Mouse (Mus musculus) C2C12 (cell line): ENCODE measurements around the gene Ankrd13c. TPM values are rescaled to one million over a fixed set of nuclear protein-coding genes. Genes with fewer than 3 reads are reported as not detected.

Experiments used
- H3K27me3 ChIP-seq: one replicate; pipeline ENCODE4 v1.6.1; 2011; ENCODE audit not compliant: control insufficient read depth, insufficient read depth, insufficient read length
- H3K36me3 ChIP-seq: one replicate; pipeline ENCODE4 v1.6.1; 2011; ENCODE audit not compliant: control insufficient read depth, insufficient read depth
- H3K4me3 ChIP-seq: one replicate; pipeline ENCODE4 v1.5.1; 2011; ENCODE audit warnings: mild to moderate bottlenecking, control low read depth; ENCODE audit not compliant: poor library complexity, insufficient read depth, severe bottlenecking
- H3K79me2 ChIP-seq: one replicate; pipeline ENCODE4 v1.6.1; 2011; ENCODE audit not compliant: control insufficient read depth, insufficient read depth
- H3K79me3 ChIP-seq: one replicate; pipeline ENCODE4 v1.6.1; 2011; ENCODE audit warnings: low read depth, control low read depth
- H3ac ChIP-seq: one replicate; pipeline ENCODE3; 2011; ENCODE audit warnings: low read depth; ENCODE audit not compliant: control insufficient read depth, insufficient read length
- CEBPB ChIP-seq: IDR thresholded peaks from one replicate; pipeline ENCODE4 v1.6.1; 2011; ENCODE audit warnings: low read depth, mild to moderate bottlenecking, control low read depth, moderate library complexity
- CTCF ChIP-seq: IDR thresholded peaks from one replicate; pipeline ENCODE4 v1.5.1; 2011; ENCODE audit not compliant: control insufficient read depth, insufficient read depth, insufficient read length
- FOSL1 ChIP-seq: IDR thresholded peaks from one replicate; pipeline ENCODE4 v1.8.0; 2011; ENCODE audit warnings: mild to moderate bottlenecking, low read length; ENCODE audit not compliant: poor library complexity, insufficient read depth, severe bottlenecking
- MAX ChIP-seq: IDR thresholded peaks from one replicate; pipeline ENCODE4 v1.6.1; 2011; ENCODE audit warnings: mild to moderate bottlenecking, control low read depth
- MYOD1 ChIP-seq: IDR thresholded peaks from one replicate; pipeline ENCODE4 v1.6.1; 2011; ENCODE audit warnings: low read depth; ENCODE audit not compliant: control insufficient read depth, insufficient read length
- MYOG ChIP-seq: IDR thresholded peaks from one replicate; pipeline ENCODE4 v1.6.1; 2011; ENCODE audit not compliant: control insufficient read depth, insufficient read length; ENCODE audit errors: extremely low read depth
- USF1 ChIP-seq: IDR thresholded peaks from one replicate; pipeline ENCODE4 v1.6.1; 2011; ENCODE audit warnings: low read depth, mild to moderate bottlenecking, control low read depth, moderate library complexity
- polyA plus RNA-seq: library from polyadenylated mRNA; unstranded; fragments of >200 nt; fragmentation: generic; extraction: Trizol; gene quantifications from one replicate; pipeline ENCODE4 v1.2.1, GENCODE M21; 2012; ENCODE audit warnings: missing spikeins

The Ankrd13c gene
- polyA plus RNA-seq, 1 experiment: 17.3 TPM

GRCm38 (mm10) chr3:157957320-157957719, 10.3 kb downstream of the Ankrd13c start:
- Histone ChIP-seq H3K4me3 (no peak overlapping the region), H3K79me3 (peaks cover 80% of the 10 kb centered on the region), H3K36me3 (peaks cover 5% of the 10 kb centered on the region), H3K27me3 (no peaks in the 10 kb centered on the region), H3K79me2 (peaks cover 91% of the 10 kb centered on the region), H3ac (no peak overlapping the region)
- TF ChIP-seq MYOD1 (no peak), CEBPB (no peak), CTCF (no peak), USF1 (no peak), FOSL1 (no peak), MYOG (no peak), MAX (no peak)

- Histone ChIP-seq H3K36me3 (peaks cover 24% of the 10 kb centered on the region), H3K27me3 (no peaks in the 10 kb centered on the region), H3K4me3 (no peak overlapping the region), H3K79me3 (peaks cover 24% of the 10 kb centered on the region), H3ac (no peak overlapping the region), H3K79me2 (peaks cover 22% of the 10 kb centered on the region)
- TF ChIP-seq CEBPB (no peak), MAX (no peak), FOSL1 (no peak), CTCF (no peak), MYOD1 (no peak), USF1 (no peak), MYOG (no peak)
These were observed 24.1 kb downstream of the Ankrd13c start for GRCm38 (mm10) chr3:157971151-157971550.

- Histone ChIP-seq H3K27me3 (no peaks in the 10 kb centered on the region), H3ac (no peak overlapping the region), H3K79me2 (peaks cover 22% of the 10 kb centered on the region), H3K79me3 (peaks cover 23% of the 10 kb centered on the region), H3K36me3 (peaks cover 32% of the 10 kb centered on the region), H3K4me3 (no peak overlapping the region)
- TF ChIP-seq MYOG (no peak), MAX (no peak), CEBPB (no peak), MYOD1 (no peak), FOSL1 (no peak), CTCF (no peak), USF1 (no peak)
These were observed 26.2 kb downstream of the Ankrd13c start for GRCm38 (mm10) chr3:157973236-157973635.

GRCm38 (mm10) chr3:157979619-157980018, 32.6 kb downstream of the Ankrd13c start:
- no peak overlapping the region for H3ac ChIP-seq
- TF ChIP-seq MYOD1 (no peak), CTCF (no peak), MYOG (no peak), USF1 (no peak), MAX (no peak)
- peaks cover 3% of the 10 kb centered on the region for H3K79me3 ChIP-seq
- H3K79me2 ChIP-seq: peaks cover 5% of the 10 kb centered on the region
- no peaks in the 10 kb centered on the region for H3K27me3 ChIP-seq
- peaks cover 29% of the 10 kb centered on the region for H3K36me3 ChIP-seq
- no peak overlapping the region for H3K4me3 ChIP-seq

GRCm38 (mm10) chr3:157993322-157993721, 46.3 kb downstream of the Ankrd13c start:
- H3K36me3 ChIP-seq: peaks cover 38% of the 10 kb centered on the region
- H3K4me3 ChIP-seq: no peak overlapping the region
- no peaks in the 10 kb centered on the region for H3K79me2 ChIP-seq
- no peaks in the 10 kb centered on the region for H3K27me3 ChIP-seq
- H3ac ChIP-seq: no peak overlapping the region
- H3K79me3 ChIP-seq: peaks cover 5% of the 10 kb centered on the region
- no peak for TF ChIP-seq CTCF

- no peaks in the 10 kb centered on the region for H3K27me3 ChIP-seq
- H3K79me2 ChIP-seq: no peaks in the 10 kb centered on the region
- TF ChIP-seq CEBPB (no peak), MYOG (no peak), USF1 (no peak), CTCF (no peak), MYOD1 (no peak), MAX (no peak), FOSL1 (no peak)
- peaks cover 5% of the 10 kb centered on the region for H3K79me3 ChIP-seq
- H3ac ChIP-seq: no peak overlapping the region
- no peak overlapping the region for H3K4me3 ChIP-seq
- H3K36me3 ChIP-seq: peaks cover 23% of the 10 kb centered on the region
These were observed 48.7 kb downstream of the Ankrd13c start for GRCm38 (mm10) chr3:157995726-157996125.
